Mouse (Mus musculus): ENCODE results near the gene Plce1. TPM values are rescaled to one million over a fixed set of nuclear protein-coding genes. Genes with fewer than 3 reads are reported as not detected.

The Plce1 gene
- polyA plus RNA-seq, 1 experiment from 2014 or later: 2.0 TPM

GRCm38 (mm10) chr19:38601127-38601526, 120.2 kb downstream of the Plce1 start:
- ATAC-seq (no peak), DNase-seq (ENCODE audit: low spot score) (no peak)
- H3K27me3 ChIP-seq (replicated peaks; ENCODE audit: insufficient read depth, low read length): no peaks in the 10 kb centered on the region
- H3K9ac ChIP-seq (replicated peaks; ENCODE audit: low read depth): no peak overlapping the region
- TF ChIP-seq EP300 (IDR thresholded peaks at IDR 0.05) (no peak), CTCF (IDR thresholded peaks at IDR 0.05) (no peak)
- H3K9me3 ChIP-seq (ENCODE audit: low read length): no peaks in the 10 kb centered on the region
- H3K36me3 ChIP-seq (ENCODE audit: insufficient read depth, low read length): no peaks in the 10 kb centered on the region
- 33% methylated on average over 5 of the region's 5 CpGs for WGBS
- H3K4me1 ChIP-seq (ENCODE audit: insufficient read depth, low read depth, low read length): no peaks in the 10 kb centered on the region
- H3K4me3 ChIP-seq (ENCODE audit: low read depth, low read length): no peak overlapping the region
- no peak overlapping the region for H3K27ac ChIP-seq (ENCODE audit: low read length)
- H3K4me2 ChIP-seq (replicated peaks; ENCODE audit: low read depth, low read length): no peak overlapping the region

GRCm38 (mm10) chr19:38602811-38603210, 121.9 kb downstream of the Plce1 start:
- ATAC-seq: peak; percentile 97
- WGBS: 52% methylated on average over 9 of the region's 9 CpGs
- TF ChIP-seq CTCF (IDR thresholded peaks at IDR 0.05) (peak; percentile 19; the same call in 1 of the 2 replicates), EP300 (IDR thresholded peaks at IDR 0.05) (no peak)

GRCm38 (mm10) chr19:38607236-38607635, 126.3 kb downstream of the Plce1 start:
- H3K4me3 ChIP-seq (ENCODE audit: low read depth, low read length): no peak overlapping the region
- WGBS: 77% methylated on average over 5 of the region's 5 CpGs
- TF ChIP-seq CTCF (IDR thresholded peaks at IDR 0.05): no peak
- TF ChIP-seq EP300 (IDR thresholded peaks at IDR 0.05): no peak
- H3K36me3 ChIP-seq (ENCODE audit: insufficient read depth, low read length): no peaks in the 10 kb centered on the region
- no peaks in the 10 kb centered on the region for H3K27me3 ChIP-seq (replicated peaks; ENCODE audit: insufficient read depth, low read length)
- ATAC-seq: no peak
- H3K27ac ChIP-seq (ENCODE audit: low read length): no peak overlapping the region
- no peaks in the 10 kb centered on the region for H3K4me1 ChIP-seq (ENCODE audit: insufficient read depth, low read depth, low read length)
- DNase-seq (ENCODE audit: low spot score): no peak
- H3K9me3 ChIP-seq (ENCODE audit: low read length): no peaks in the 10 kb centered on the region
- no peak overlapping the region for H3K4me2 ChIP-seq (replicated peaks; ENCODE audit: low read depth, low read length)
- no peak overlapping the region for H3K9ac ChIP-seq (replicated peaks; ENCODE audit: low read depth)

More at GRCm38 (mm10) chr19:38602811-38603210, 121.9 kb downstream of the Plce1 start:
- 0 out of 2 replicates have a peak overlapping the region, but pooled peaks have one; percentile 1 for H3K4me2 ChIP-seq (replicated peaks; ENCODE audit: low read depth, low read length)
- no peaks in the 10 kb centered on the region for H3K4me1 ChIP-seq (ENCODE audit: insufficient read depth, low read depth, low read length)
- H3K27me3 ChIP-seq (replicated peaks; ENCODE audit: insufficient read depth, low read length): no peaks in the 10 kb centered on the region
- H3K9me3 ChIP-seq (ENCODE audit: low read length): no peaks in the 10 kb centered on the region
- H3K4me3 ChIP-seq (ENCODE audit: low read depth, low read length): no peak overlapping the region
- H3K27ac ChIP-seq (ENCODE audit: low read length): no peak overlapping the region
- DNase-seq (ENCODE audit: low spot score): peak; percentile 73
- H3K36me3 ChIP-seq (ENCODE audit: insufficient read depth, low read length): no peaks in the 10 kb centered on the region
- no peak overlapping the region for H3K9ac ChIP-seq (replicated peaks; ENCODE audit: low read depth)

GRCm38 (mm10) chr19:38608951-38609654, 128.2 kb downstream of the Plce1 start:
- Histone ChIP-seq H3K4me2 (replicated peaks; ENCODE audit: low read depth, low read length) (no peak overlapping the region), H3K27ac (ENCODE audit: low read length) (no peak overlapping the region), H3K36me3 (ENCODE audit: insufficient read depth, low read length) (no peaks in the 10 kb centered on the region), H3K9me3 (ENCODE audit: low read length) (no peaks in the 10 kb centered on the region), H3K27me3 (replicated peaks; ENCODE audit: insufficient read depth, low read length) (no peaks in the 10 kb centered on the region), H3K9ac (replicated peaks; ENCODE audit: low read depth) (no peak overlapping the region), H3K4me1 (ENCODE audit: insufficient read depth, low read depth, low read length) (no peaks in the 10 kb centered on the region), H3K4me3 (ENCODE audit: low read depth, low read length) (no peak overlapping the region)
- WGBS: 89% methylated on average over 8 of the region's 8 CpGs
- TF ChIP-seq EP300 (IDR thresholded peaks at IDR 0.05) (no peak), CTCF (IDR thresholded peaks at IDR 0.05) (no peak)
- ATAC-seq: no peak
- no peak for DNase-seq (ENCODE audit: low spot score)

GRCm38 (mm10) chr19:38610291-38610690, 129.4 kb downstream of the Plce1 start:
- Histone ChIP-seq H3K36me3 (ENCODE audit: insufficient read depth, low read length) (no peaks in the 10 kb centered on the region), H3K27ac (ENCODE audit: low read length) (no peak overlapping the region), H3K4me3 (ENCODE audit: low read depth, low read length) (no peak overlapping the region), H3K9ac (replicated peaks; ENCODE audit: low read depth) (no peak overlapping the region), H3K4me2 (replicated peaks; ENCODE audit: low read depth, low read length) (no peak overlapping the region), H3K9me3 (ENCODE audit: low read length) (no peaks in the 10 kb centered on the region), H3K27me3 (replicated peaks; ENCODE audit: insufficient read depth, low read length) (no peaks in the 10 kb centered on the region), H3K4me1 (ENCODE audit: insufficient read depth, low read depth, low read length) (no peaks in the 10 kb centered on the region)
- DNase-seq (ENCODE audit: low spot score) (no peak), ATAC-seq (no peak)
- no peak for TF ChIP-seq EP300 (IDR thresholded peaks at IDR 0.05)
- TF ChIP-seq CTCF (IDR thresholded peaks at IDR 0.05): no peak
- 84% methylated on average over 2 of the region's 2 CpGs for WGBS

- no peak overlapping the region for H3K4me3 ChIP-seq (ENCODE audit: low read depth, low read length)
- TF ChIP-seq CTCF (IDR thresholded peaks at IDR 0.05) (no peak), EP300 (IDR thresholded peaks at IDR 0.05) (0 out of 2 replicates have a peak, but pooled peaks have one; percentile 26)
- H3K27me3 ChIP-seq (replicated peaks; ENCODE audit: insufficient read depth, low read length): no peaks in the 10 kb centered on the region
- peak; percentile 36 for DNase-seq (ENCODE audit: low spot score)
- WGBS: 69% methylated on average over 8 of the region's 8 CpGs
- no peak overlapping the region for H3K27ac ChIP-seq (ENCODE audit: low read length)
- H3K4me2 ChIP-seq (replicated peaks; ENCODE audit: low read depth, low read length): no peak overlapping the region
- H3K4me1 ChIP-seq (ENCODE audit: insufficient read depth, low read depth, low read length): no peaks in the 10 kb centered on the region
- 0 out of 2 replicates have a peak, but pooled peaks have one; percentile 14 for ATAC-seq
- H3K36me3 ChIP-seq (ENCODE audit: insufficient read depth, low read length): no peaks in the 10 kb centered on the region
- H3K9ac ChIP-seq (replicated peaks; ENCODE audit: low read depth): no peak overlapping the region
- no peaks in the 10 kb centered on the region for H3K9me3 ChIP-seq (ENCODE audit: low read length)
Observed at GRCm38 (mm10) chr19:38610809-38611208, 129.9 kb downstream of the Plce1 start.

Data from lung, postnatal 0 days (tissue).